Comparison of ENCODE assay signal across 9 mouse cellular contexts in the genomic region with DNA sequence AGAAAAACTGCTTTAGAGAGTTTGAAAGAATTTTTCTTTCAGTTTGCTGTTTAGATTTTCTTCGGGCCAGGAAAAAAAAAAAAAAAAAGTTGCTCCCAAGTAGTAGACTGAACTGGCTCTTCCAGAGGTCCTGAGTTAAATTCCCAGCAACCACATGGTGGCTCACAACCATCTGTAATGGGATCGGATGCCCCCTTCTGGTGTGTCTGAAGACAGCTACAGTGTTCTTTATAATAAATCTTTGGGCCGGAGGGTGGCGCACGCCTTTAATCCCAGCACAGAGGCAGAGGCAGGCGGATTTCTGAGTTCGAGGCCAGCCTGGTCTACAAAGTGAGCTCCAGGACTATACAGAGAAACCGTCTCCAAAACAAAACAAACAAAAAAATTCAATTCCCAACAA. TPM values are rescaled to one million over a fixed set of nuclear protein-coding genes. Genes with fewer than 3 reads are reported as not detected.
DNase-seq lines count a peak whose midpoint lies in the region; ATAC-seq and TF ChIP-seq lines count a peak whose summit lies in the region.
"Not testable (repeated sequence)": the region's sequence is repeated elsewhere in the genome, so short reads cannot be mapped to it uniquely, and the experiment has no call there.
"Had no signal": no experiment of that assay in that cellular context is flagged by ENCODE, and none has a peak within 500 bp of the region (broad histone marks: within the 10 kb centered on the region; RNA-seq: fewer than 3 reads in every experiment).

No protein-coding gene starts in this region.

- not testable (repeated sequence) for H3K27me3 ChIP-seq in E14TG2a.4 (ENCODE audit: insufficient read depth, low read length); hindbrain, embryonic 14.5 days (ENCODE audit: control insufficient read depth, insufficient read depth, low read length); liver, postnatal 0 days (ENCODE audit: insufficient read depth, low read length); neural tube, embryonic 13.5 days; stomach, embryonic 16.5 days (ENCODE audit: control insufficient read depth, insufficient read depth, low read length)

- WGBS in hindbrain, embryonic 14.5 days, result 30% methylated on average over 8 of the region's 8 CpGs
- 23% methylated on average over 8 of the region's 8 CpGs for WGBS in liver, postnatal 0 days (ENCODE audit: insufficient replicate concordance)
- WGBS in neural tube, embryonic 13.5 days, result 30% methylated on average over 8 of the region's 8 CpGs
- WGBS in stomach, embryonic 16.5 days, result 25% methylated on average over 8 of the region's 8 CpGs

- peak overlapping the region; percentile 65 for H3K9ac ChIP-seq in hindbrain, embryonic 14.5 days
- H3K9ac ChIP-seq in liver, postnatal 0 days (replicated peaks), result peak overlapping the region; percentile 93
- H3K9ac ChIP-seq in neural tube, embryonic 13.5 days, result peak overlapping the region; percentile 66; the same call in 1 of the 2 replicates
- peak overlapping the region; percentile 82 for H3K9ac ChIP-seq in stomach, embryonic 16.5 days (ENCODE audit: low read length)

- not testable (repeated sequence) for H3K9me3 ChIP-seq in E14TG2a.4 (ENCODE audit: low read length); hindbrain, embryonic 14.5 days (ENCODE audit: control insufficient read depth, low read length); liver, postnatal 0 days (ENCODE audit: low read length); neural tube, embryonic 13.5 days; stomach, embryonic 16.5 days (replicated peaks; ENCODE audit: control insufficient read depth, low read length)

- peak overlapping the region; percentile 75 for H3K4me2 ChIP-seq in hindbrain, embryonic 14.5 days (replicated peaks)
- H3K4me2 ChIP-seq in liver, postnatal 0 days (ENCODE audit: low read depth, low read length), result peak overlapping the region; percentile 77
- peak overlapping the region; percentile 78 for H3K4me2 ChIP-seq in neural tube, embryonic 13.5 days
- H3K4me2 ChIP-seq in stomach, embryonic 16.5 days (ENCODE audit: low read depth, low read length), result peak overlapping the region; percentile 40

- TF ChIP-seq EP300 in liver, postnatal 0 days (IDR thresholded peaks at IDR 0.05; ENCODE audit: low read depth), result 0 out of 2 replicates have a peak, but pooled peaks have one; percentile 29

- H3K27ac ChIP-seq in hindbrain, embryonic 14.5 days, result peak overlapping the region; percentile 93
- peak overlapping the region; percentile 98 for H3K27ac ChIP-seq in liver, postnatal 0 days (ENCODE audit: low read depth)
- peak overlapping the region; percentile 92 for H3K27ac ChIP-seq in neural tube, embryonic 13.5 days (replicated peaks)
- H3K27ac ChIP-seq in stomach, embryonic 16.5 days (ENCODE audit: low read length), result peak overlapping the region; percentile 97

- peak; percentile 54 for TF ChIP-seq CTCF in E14TG2a.4 (conservative IDR thresholded peaks at IDR 0.05; ENCODE audit: low read length)
- TF ChIP-seq CTCF in liver, postnatal 0 days (IDR thresholded peaks at IDR 0.05; ENCODE audit: low read depth), result peak; percentile 72

- peak; percentile 68 to 70 for DNase-seq in cerebellum, postnatal 10 days
- peak; percentile 46 to 59 for DNase-seq in frontal cortex, postnatal 36 days (ENCODE audit: low spot score in 2 of 2)
- not testable (repeated sequence) for DNase-seq in hindbrain, embryonic 14.5 days (ENCODE audit: low spot score)
- DNase-seq in layer of hippocampus, adult 9-11 months, result peak; percentile 59
- DNase-seq in liver, postnatal 0 days, result peak; percentile 51

- peak; percentile 54 for ATAC-seq in hindbrain, embryonic 14.5 days (ENCODE audit: low FRiP score)
- ATAC-seq in liver, postnatal 0 days, result peak; percentile 59
- ATAC-seq in neural tube, embryonic 13.5 days (ENCODE audit: low read depth), result peak; percentile 70
- peak; percentile 8; the same call in 1 of the 2 replicates for ATAC-seq in stomach, embryonic 16.5 days (ENCODE audit: insufficient read depth, low FRiP score)

- peaks cover 49% of the 10 kb centered on the region for H3K4me1 ChIP-seq in E14TG2a.4 (replicated peaks; ENCODE audit: low read depth, low read length)
- not testable (repeated sequence) for H3K4me1 ChIP-seq in hindbrain, embryonic 14.5 days (replicated peaks; ENCODE audit: control insufficient read depth, insufficient read depth, low read length); stomach, embryonic 16.5 days (ENCODE audit: control insufficient read depth, insufficient read depth, low read length)
- H3K4me1 ChIP-seq in liver, postnatal 0 days (ENCODE audit: insufficient read depth), result peaks cover 18% of the 10 kb centered on the region
- H3K4me1 ChIP-seq in neural tube, embryonic 13.5 days (replicated peaks), result peaks cover 15% of the 10 kb centered on the region

- H3K36me3 ChIP-seq in E14TG2a.4 (ENCODE audit: insufficient read depth, low read length), result peaks cover 13% of the 10 kb centered on the region
- H3K36me3 ChIP-seq in hindbrain, embryonic 14.5 days (replicated peaks; ENCODE audit: control insufficient read depth, insufficient read depth); liver, postnatal 0 days (replicated peaks; ENCODE audit: insufficient read depth, low read length); neural tube, embryonic 13.5 days; stomach, embryonic 16.5 days (ENCODE audit: control insufficient read depth, insufficient read depth, low read length): not testable (repeated sequence)

- peak overlapping the region; percentile 98 for H3K4me3 ChIP-seq in E14TG2a.4 (replicated peaks; ENCODE audit: low read length)
- peak overlapping the region; percentile 60 for H3K4me3 ChIP-seq in hindbrain, embryonic 14.5 days (replicated peaks; ENCODE audit: low read length)
- H3K4me3 ChIP-seq in liver, postnatal 0 days (ENCODE audit: low read depth, low read length), result peak overlapping the region; percentile 99
- H3K4me3 ChIP-seq in neural tube, embryonic 13.5 days, result peak overlapping the region; percentile 75
- H3K4me3 ChIP-seq in stomach, embryonic 16.5 days (replicated peaks; ENCODE audit: low read length), result peak overlapping the region; percentile 79

RNA-seq across cellular contexts. Expression of gene Mis18bp1, which starts 0.6 kb away (rescaled TPM):
- 11.1 and 11.4 TPM in 2 replicates for polyA plus RNA-seq in hindbrain, embryonic 14.5 days (2014; fragmentation: Nextera tagmentation; extraction: Ambion mirVana)
- 18.7 and 22.2 TPM in 2 replicates for polyA plus RNA-seq in liver, postnatal 0 days (2015; fragmentation: Nextera tagmentation; extraction: Ambion mirVana)
- polyA plus RNA-seq in neural tube, embryonic 13.5 days (2015; fragmentation: Nextera tagmentation; extraction: Ambion mirVana), result 11.8 and 12.0 TPM in 2 replicates
- 39.7 and 42.1 TPM in 2 replicates for polyA plus RNA-seq in stomach, embryonic 16.5 days (2015; fragmentation: Nextera tagmentation; extraction: Ambion mirVana)

RNA-seq across cellular contexts. Expression of gene Wdr20rt, which starts 52.4 kb away (rescaled TPM):
- not detected in 2 replicates for polyA plus RNA-seq in hindbrain, embryonic 14.5 days (2014; fragmentation: Nextera tagmentation; extraction: Ambion mirVana)
- not detected in 2 replicates for polyA plus RNA-seq in liver, postnatal 0 days (2015; fragmentation: Nextera tagmentation; extraction: Ambion mirVana)
- not detected in 2 replicates for polyA plus RNA-seq in neural tube, embryonic 13.5 days (2015; fragmentation: Nextera tagmentation; extraction: Ambion mirVana)
- not detected in 2 replicates for polyA plus RNA-seq in stomach, embryonic 16.5 days (2015; fragmentation: Nextera tagmentation; extraction: Ambion mirVana)
- polyA plus RNA-seq: thymus, postnatal 0 days had no signal

Comparison
In these comparisons a context has a peak if more than half of its experiments do, and no peak if none do; other contexts are left out.
1. ATAC-seq: peak in every context shown above with its lines; median percentile 70 in neural tube, embryonic 13.5 days; 59 in liver, postnatal 0 days; 54 in hindbrain, embryonic 14.5 days; 8 in stomach, embryonic 16.5 days.